Mouse (Mus musculus): ENCODE data around the gene Rxfp2. TPM values are rescaled to one million over a fixed set of nuclear protein-coding genes. Genes with fewer than 3 reads are reported as not detected.

Gene Rxfp2
- total RNA-seq, 2 experiments from 2014 or later: 1.8 to 3.1 TPM

Other genes starting within 250 kb of the Rxfp2 start
- gene Fry, start 100.0 kb downstream of the Rxfp2 start, total RNA-seq (2021): 100 to 1,000 TPM; 189 to 195 TPM